Comparison of ENCODE assay signal across 30 mouse cellular contexts in the genomic region with DNA sequence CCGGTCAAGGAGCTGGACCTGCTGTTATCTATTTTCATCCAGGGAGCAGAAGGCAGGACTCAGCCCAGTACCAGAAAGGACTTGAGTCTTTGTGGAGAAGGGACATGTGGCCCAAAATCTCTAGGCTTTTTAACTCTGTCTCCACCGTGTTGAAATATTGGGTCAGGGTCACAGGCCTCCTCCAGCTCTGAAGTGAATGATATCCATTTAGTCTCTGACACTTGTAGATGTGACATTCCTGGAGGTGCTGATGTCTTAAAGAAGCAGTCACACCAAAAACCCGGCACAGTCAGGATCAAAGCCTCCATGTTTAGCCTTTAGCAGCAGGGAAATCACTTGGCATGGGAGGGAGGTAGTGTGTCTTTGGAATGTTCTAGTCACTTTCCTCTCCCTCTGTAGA. TPM values are rescaled to one million over a fixed set of nuclear protein-coding genes. Genes with fewer than 3 reads are reported as not detected.
"Had no signal": no experiment of that assay in that cellular context is flagged by ENCODE, and none has a peak within 500 bp of the region (broad histone marks: within the 10 kb centered on the region; RNA-seq: fewer than 3 reads in every experiment).

No protein-coding gene starts in this region.

- H3K27ac ChIP-seq: kidney, postnatal 0 days; layer of hippocampus, adult 2 months; limb, embryonic 13.5 days; liver, embryonic 12.5 days; liver, embryonic 15.5 days; lung, embryonic 15.5 days; midbrain, embryonic 12.5 days; neural tube, embryonic 13.5 days; stomach, embryonic 15.5 days had no signal

- H3K4me3 ChIP-seq: layer of hippocampus, adult 2 months; limb, embryonic 13.5 days; liver, embryonic 12.5 days; liver, embryonic 15.5 days; lung, embryonic 15.5 days; megakaryocyte, embryonic 14.5 days; midbrain, embryonic 12.5 days; myocyte; neural tube, embryonic 13.5 days; stomach, embryonic 15.5 days had no signal

- H3K27me3 ChIP-seq: lung, embryonic 15.5 days; neural tube, embryonic 13.5 days; stomach, embryonic 15.5 days had no signal

- H3K4me2 ChIP-seq: liver, embryonic 12.5 days; liver, embryonic 15.5 days; lung, embryonic 15.5 days; midbrain, embryonic 12.5 days; neural tube, embryonic 13.5 days; stomach, embryonic 15.5 days had no signal

- ATAC-seq: liver, embryonic 12.5 days; midbrain, embryonic 16.5 days had no signal

- DNase-seq: kidney, postnatal 25 days; layer of hippocampus, adult 9-11 months; liver; lung, adult 18-20 months; lung, postnatal 10 days; lung, postnatal 36 days; retina, postnatal 1 day; right cerebral cortex, postnatal 25 days; spleen, adult 18-20 months; thymus, postnatal 14 days; thymus, postnatal 4 days had no signal

- H3K9me3 ChIP-seq: limb, embryonic 13.5 days; liver, embryonic 12.5 days; liver, embryonic 15.5 days; lung, embryonic 15.5 days; megakaryocyte, embryonic 14.5 days; midbrain, embryonic 12.5 days; neural tube, embryonic 13.5 days; stomach, embryonic 15.5 days had no signal

- H3K36me3 ChIP-seq: limb, embryonic 13.5 days; liver, embryonic 12.5 days; liver, embryonic 15.5 days; lung, embryonic 15.5 days; stomach, embryonic 15.5 days had no signal

- H3K9ac ChIP-seq: limb, embryonic 13.5 days; liver, embryonic 12.5 days; liver, embryonic 15.5 days; lung, embryonic 15.5 days; midbrain, embryonic 12.5 days; stomach, embryonic 15.5 days had no signal

RNA-seq across cellular contexts. Expression of a gene that starts 3.3 kb away (rescaled TPM):
- total RNA-seq: monocyte, adult 5-6 weeks; neutrophil, adult 5-6 weeks had no signal

RNA-seq across cellular contexts. Expression of a gene that starts 31.9 kb away (rescaled TPM):
- total RNA-seq: monocyte, adult 5-6 weeks; neutrophil, adult 5-6 weeks had no signal

RNA-seq across cellular contexts. Expression of a gene that starts 48.7 kb away (rescaled TPM):
- total RNA-seq: layer of hippocampus, adult 2 months; layer of hippocampus, postnatal 25 days; left cerebral cortex, adult 18-20 months; left cerebral cortex, postnatal 25 days; monocyte, adult 5-6 weeks; neutrophil, adult 5-6 weeks had no signal
- polyA plus RNA-seq: kidney, embryonic 14.5 days; large intestine, adult 2 months; limb, embryonic 13.5 days; liver, embryonic 12.5 days; liver, embryonic 15.5 days; lung, embryonic 15.5 days; midbrain, embryonic 12.5 days; midbrain, embryonic 16.5 days; myocyte; neural tube, embryonic 13.5 days; stomach, embryonic 15.5 days had no signal
